Mouse (Mus musculus): ENCODE results near the gene Tnfrsf4. TPM values are rescaled to one million over a fixed set of nuclear protein-coding genes. Genes with fewer than 3 reads are reported as not detected.

Gene Tnfrsf4
- 0.64 TPM for polyA plus RNA-seq (2012; fragmentation: generic; extraction: Trizol)

- H3K79me2 ChIP-seq (ENCODE audit: control insufficient read depth, insufficient read depth): no peaks in the 10 kb centered on the region
- no peak within 1 kb of the TSS for H3K4me2 ChIP-seq (ENCODE audit: low read depth)
- H3K4me3 ChIP-seq: no peak within 1 kb of the TSS
- TF ChIP-seq MYOG (IDR thresholded peaks at IDR 0.05; ENCODE audit: control insufficient read depth in 1 of 3, insufficient read depth in 1 of 3, insufficient read length in 2 of 3, low read depth in 2 of 3) (no peak), TCF12 (IDR thresholded peaks at IDR 0.05; ENCODE audit: insufficient read depth, poor library complexity, severe bottlenecking) (no peak), TCF3 (IDR thresholded peaks at IDR 0.05; ENCODE audit: insufficient read length, low read depth) (no peak), MYOD1 (IDR thresholded peaks at IDR 0.05; ENCODE audit: control insufficient read depth in 1 of 3, insufficient read length in 2 of 3, low read depth in 2 of 3) (no peak), USF1 (IDR thresholded peaks at IDR 0.05; ENCODE audit: low read depth) (no peak), MAX (IDR thresholded peaks at IDR 0.05; ENCODE audit: low read depth) (no peak), POLR2AphosphoS2 (IDR thresholded peaks at IDR 0.05; ENCODE audit: insufficient read length, low read depth) (no peak), SRF (IDR thresholded peaks at IDR 0.05; ENCODE audit: control insufficient read depth, insufficient read length, low read depth) (no peak), CEBPB (IDR thresholded peaks at IDR 0.05; ENCODE audit: insufficient read depth, poor library complexity, severe bottlenecking) (no peak)
- H3K27me3 ChIP-seq (ENCODE audit: control insufficient read depth, insufficient read depth, insufficient read length): no peaks in the 10 kb centered on the region
- H3K36me3 ChIP-seq (ENCODE audit: control insufficient read depth, insufficient read depth): peaks cover 23% of the 10 kb centered on the region
- H3ac ChIP-seq (ENCODE audit: control insufficient read depth, insufficient read length): no peak within 1 kb of the TSS
Measured at GRCm38 (mm10) chr4:156013637-156014036, at the start of gene Tnfrsf4. TSS of gene Tnfrsf4 (plus strand) at chr4:156013843.

- TF ChIP-seq E2F4 (IDR thresholded peaks at IDR 0.05; ENCODE audit: insufficient read depth) (no peak), SRF (IDR thresholded peaks at IDR 0.05; ENCODE audit: control insufficient read depth, insufficient read length, low read depth) (no peak), MYOG (IDR thresholded peaks at IDR 0.05; ENCODE audit: control insufficient read depth in 1 of 3, insufficient read depth in 1 of 3, insufficient read length in 2 of 3, low read depth in 2 of 3) (no peak), TCF3 (IDR thresholded peaks at IDR 0.05; ENCODE audit: insufficient read length, low read depth) (no peak), MYOD1 (IDR thresholded peaks at IDR 0.05; ENCODE audit: control insufficient read depth in 1 of 3, insufficient read length in 2 of 3, low read depth in 2 of 3) (no peak), CEBPB (IDR thresholded peaks at IDR 0.05; ENCODE audit: insufficient read depth, poor library complexity, severe bottlenecking) (no peak), MAX (IDR thresholded peaks at IDR 0.05; ENCODE audit: low read depth) (no peak), REST (IDR thresholded peaks at IDR 0.05; ENCODE audit: insufficient read depth, insufficient read length) (no peak), USF1 (IDR thresholded peaks at IDR 0.05; ENCODE audit: low read depth) (no peak)
- Histone ChIP-seq H3K27me3 (ENCODE audit: control insufficient read depth, insufficient read depth, insufficient read length) (no peaks in the 10 kb centered on the region), H3ac (ENCODE audit: control insufficient read depth, insufficient read length) (no peak overlapping the region), H3K36me3 (ENCODE audit: control insufficient read depth, insufficient read depth) (peaks cover 7% of the 10 kb centered on the region), H3K4me2 (ENCODE audit: low read depth) (no peak overlapping the region), H3K79me2 (ENCODE audit: control insufficient read depth, insufficient read depth) (no peaks in the 10 kb centered on the region), H3K4me3 (no peak overlapping the region)
Measured at GRCm38 (mm10) chr4:155964396-155964795, 49.2 kb upstream of the Tnfrsf4 start.

- Histone ChIP-seq H3K36me3 (ENCODE audit: control insufficient read depth, insufficient read depth) (peaks cover 3% of the 10 kb centered on the region), H3ac (ENCODE audit: control insufficient read depth, insufficient read length) (no peak overlapping the region), H3K4me2 (ENCODE audit: low read depth) (no peak overlapping the region), H3K27me3 (ENCODE audit: control insufficient read depth, insufficient read depth, insufficient read length) (no peaks in the 10 kb centered on the region), H3K4me3 (no peak overlapping the region), H3K79me2 (ENCODE audit: control insufficient read depth, insufficient read depth) (no peaks in the 10 kb centered on the region)
- TF ChIP-seq MAX (IDR thresholded peaks at IDR 0.05; ENCODE audit: low read depth): no peak
- TF ChIP-seq CEBPB (IDR thresholded peaks at IDR 0.05; ENCODE audit: insufficient read depth, poor library complexity, severe bottlenecking): no peak
- no peak for TF ChIP-seq TCF3 (IDR thresholded peaks at IDR 0.05; ENCODE audit: insufficient read length, low read depth)
- TF ChIP-seq USF1 (IDR thresholded peaks at IDR 0.05; ENCODE audit: low read depth): no peak
Measured at GRCm38 (mm10) chr4:155969043-155969653, 44.5 kb upstream of the Tnfrsf4 start.

GRCm38 (mm10) chr4:155970286-155970685 lies 43.4 kb upstream of the Tnfrsf4 start:
- no peaks in the 10 kb centered on the region for H3K27me3 ChIP-seq (ENCODE audit: control insufficient read depth, insufficient read depth, insufficient read length)
- TF ChIP-seq MYOD1 (IDR thresholded peaks at IDR 0.05; ENCODE audit: control insufficient read depth in 1 of 3, insufficient read length in 2 of 3, low read depth in 2 of 3) (peak in 1 of 3 experiments; percentile 28), TCF12 (IDR thresholded peaks at IDR 0.05; ENCODE audit: insufficient read depth, poor library complexity, severe bottlenecking) (no peak), TCF3 (IDR thresholded peaks at IDR 0.05; ENCODE audit: insufficient read length, low read depth) (no peak)
- H3K79me2 ChIP-seq (ENCODE audit: control insufficient read depth, insufficient read depth): no peaks in the 10 kb centered on the region
- no peak overlapping the region for H3K4me3 ChIP-seq
- no peak overlapping the region for H3ac ChIP-seq (ENCODE audit: control insufficient read depth, insufficient read length)
- H3K36me3 ChIP-seq (ENCODE audit: control insufficient read depth, insufficient read depth): peaks cover under 1% of the 10 kb centered on the region
- no peak overlapping the region for H3K4me2 ChIP-seq (ENCODE audit: low read depth)

- Histone ChIP-seq H3ac (ENCODE audit: control insufficient read depth, insufficient read length) (no peak overlapping the region), H3K36me3 (ENCODE audit: control insufficient read depth, insufficient read depth) (no peaks in the 10 kb centered on the region), H3K27me3 (ENCODE audit: control insufficient read depth, insufficient read depth, insufficient read length) (no peaks in the 10 kb centered on the region), H3K4me2 (ENCODE audit: low read depth) (no peak overlapping the region), H3K79me2 (ENCODE audit: control insufficient read depth, insufficient read depth) (no peaks in the 10 kb centered on the region), H3K4me3 (no peak overlapping the region)
- TF ChIP-seq TCF12 (IDR thresholded peaks at IDR 0.05; ENCODE audit: insufficient read depth, poor library complexity, severe bottlenecking) (no peak), POLR2AphosphoS2 (IDR thresholded peaks at IDR 0.05; ENCODE audit: insufficient read length, low read depth) (no peak), MAX (IDR thresholded peaks at IDR 0.05; ENCODE audit: low read depth) (no peak), SRF (IDR thresholded peaks at IDR 0.05; ENCODE audit: control insufficient read depth, insufficient read length, low read depth) (no peak), MYOG (IDR thresholded peaks at IDR 0.05; ENCODE audit: control insufficient read depth in 1 of 3, insufficient read depth in 1 of 3, insufficient read length in 2 of 3, low read depth in 2 of 3) (no peak), USF1 (IDR thresholded peaks at IDR 0.05; ENCODE audit: low read depth) (no peak), REST (IDR thresholded peaks at IDR 0.05; ENCODE audit: insufficient read depth, insufficient read length) (no peak), POLR2A (IDR thresholded peaks at IDR 0.05; ENCODE audit: insufficient read length, low read depth) (no peak), CEBPB (IDR thresholded peaks at IDR 0.05; ENCODE audit: insufficient read depth, poor library complexity, severe bottlenecking) (no peak), E2F4 (IDR thresholded peaks at IDR 0.05; ENCODE audit: insufficient read depth) (no peak), TCF3 (IDR thresholded peaks at IDR 0.05; ENCODE audit: insufficient read length, low read depth) (no peak), MYOD1 (IDR thresholded peaks at IDR 0.05; ENCODE audit: control insufficient read depth in 1 of 3, insufficient read length in 2 of 3, low read depth in 2 of 3) (no peak)
Measured at GRCm38 (mm10) chr4:155972651-155973050, 41.0 kb upstream of the Tnfrsf4 start.

Measured in myocyte (in vitro differentiated cells).